Mouse (Mus musculus): Measurements from ENCODE around the gene Ltbp4. TPM values are rescaled to one million over a fixed set of nuclear protein-coding genes. Genes with fewer than 3 reads are reported as not detected.

Gene Ltbp4
- total RNA-seq, 2 experiments from 2014 or later, result 62.5 to 62.6 TPM

DNA sequence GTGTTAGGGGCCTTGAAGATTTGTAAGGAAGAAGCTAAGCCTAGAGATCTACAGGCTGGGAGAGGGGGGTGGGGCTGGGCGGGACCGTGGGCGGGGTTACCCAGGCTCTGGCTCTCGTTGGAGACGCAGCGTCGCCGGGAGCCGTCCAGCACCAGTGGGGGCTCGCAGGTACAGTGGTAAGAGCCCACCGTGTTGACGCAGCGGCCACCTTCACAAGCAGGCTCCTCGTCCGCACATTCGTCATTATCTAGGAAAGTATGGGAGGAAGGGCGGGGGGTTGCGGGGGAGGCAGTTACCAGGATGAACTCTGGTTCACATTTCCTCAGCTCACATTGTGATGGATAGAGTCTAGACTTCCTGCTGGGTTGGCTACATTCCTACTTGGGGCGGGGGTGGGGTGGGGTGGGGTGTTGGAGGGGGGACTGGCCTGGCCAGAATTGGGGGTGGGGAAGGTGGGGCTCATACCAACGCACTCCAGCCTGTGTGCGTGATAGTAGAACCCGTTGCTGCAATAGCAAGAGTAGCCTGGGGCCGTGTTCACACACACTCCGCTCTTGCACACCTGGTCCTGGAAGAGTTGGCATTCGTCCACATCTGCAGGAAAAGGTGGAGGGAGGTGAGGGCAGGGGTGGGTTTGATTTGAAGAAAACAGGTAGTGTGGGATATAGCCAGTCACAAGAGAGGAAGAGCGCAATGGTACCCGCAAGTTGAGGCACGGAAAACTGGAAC, 28.5 kb downstream of the Ltbp4 start:
- no peak for DNase-seq (ENCODE audit: low spot score in 2 of 2)
- intact Hi-C loops (cut with DNase I), result no loop called here

DNA sequence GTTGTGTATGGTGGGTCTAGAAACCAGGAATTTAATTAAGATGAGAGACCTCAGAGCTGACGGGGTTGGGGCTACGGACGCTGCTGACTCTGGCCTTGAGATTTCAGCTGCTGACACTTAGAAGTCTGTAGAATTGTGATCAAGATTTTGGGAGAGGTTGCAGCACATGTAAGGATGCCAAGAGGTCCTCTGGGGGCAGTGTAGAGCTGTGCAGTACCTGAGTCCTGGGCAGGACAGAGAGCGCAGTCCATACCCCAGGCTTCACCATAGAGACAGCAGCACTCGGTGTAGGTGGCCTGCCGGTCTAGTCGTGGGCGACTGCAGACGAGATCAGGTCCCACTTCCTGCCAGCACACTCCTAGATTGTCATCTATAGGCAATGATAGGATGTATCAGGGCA, 29.9 kb downstream of the Ltbp4 start:
- intact Hi-C loops (cut with DNase I), result no loop called here
- no peak for DNase-seq (ENCODE audit: low spot score in 2 of 2)

DNA sequence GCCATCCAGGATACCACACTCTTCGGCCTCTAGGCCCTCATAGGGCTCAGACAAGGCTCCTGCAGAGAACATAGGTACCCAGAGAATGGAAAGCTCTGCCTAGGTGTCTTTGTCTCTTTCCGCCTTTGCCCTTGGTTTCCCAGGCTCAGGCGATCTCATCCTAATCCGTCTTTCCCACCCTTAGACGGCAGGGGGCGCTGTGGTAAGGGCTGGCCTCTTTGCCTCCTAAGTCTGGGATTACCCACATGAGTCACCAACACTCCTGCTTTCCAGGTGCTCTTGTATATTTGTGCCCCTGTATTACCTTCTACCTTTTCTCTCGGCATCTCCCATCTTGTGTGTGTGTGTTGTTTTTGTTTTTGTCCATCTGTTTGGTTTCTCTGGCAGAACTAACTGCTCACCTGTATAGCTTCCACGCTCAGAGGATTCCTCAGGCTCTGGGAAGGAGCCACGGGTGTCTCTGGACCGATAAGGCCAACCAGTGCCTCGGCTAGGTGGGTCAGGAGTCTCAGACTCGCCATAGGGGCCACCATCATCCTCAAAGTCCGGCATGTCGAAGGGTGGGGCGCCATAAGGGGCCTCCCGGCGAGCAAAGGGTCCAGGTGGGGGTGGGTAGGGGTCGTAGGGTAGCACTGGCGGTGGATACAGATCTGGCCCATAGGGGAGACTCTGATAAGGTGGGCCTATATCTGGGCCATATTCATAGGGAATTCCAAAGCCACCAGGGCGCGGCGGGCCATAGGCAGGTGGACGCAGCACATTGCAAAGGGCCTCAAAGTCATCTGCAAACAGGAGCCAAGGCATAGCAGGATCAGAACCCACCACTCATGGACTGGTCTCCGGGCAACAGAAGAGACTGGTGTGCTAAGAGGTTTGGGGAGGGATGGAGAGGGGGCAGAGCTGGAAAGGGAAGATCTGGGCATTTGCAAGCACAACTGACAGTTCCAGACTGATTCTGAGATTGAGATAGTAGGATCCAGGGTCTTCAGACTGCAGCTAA, 31.0 kb downstream of the Ltbp4 start:
- intact Hi-C loops (cut with DNase I), result no loop called here

DNA sequence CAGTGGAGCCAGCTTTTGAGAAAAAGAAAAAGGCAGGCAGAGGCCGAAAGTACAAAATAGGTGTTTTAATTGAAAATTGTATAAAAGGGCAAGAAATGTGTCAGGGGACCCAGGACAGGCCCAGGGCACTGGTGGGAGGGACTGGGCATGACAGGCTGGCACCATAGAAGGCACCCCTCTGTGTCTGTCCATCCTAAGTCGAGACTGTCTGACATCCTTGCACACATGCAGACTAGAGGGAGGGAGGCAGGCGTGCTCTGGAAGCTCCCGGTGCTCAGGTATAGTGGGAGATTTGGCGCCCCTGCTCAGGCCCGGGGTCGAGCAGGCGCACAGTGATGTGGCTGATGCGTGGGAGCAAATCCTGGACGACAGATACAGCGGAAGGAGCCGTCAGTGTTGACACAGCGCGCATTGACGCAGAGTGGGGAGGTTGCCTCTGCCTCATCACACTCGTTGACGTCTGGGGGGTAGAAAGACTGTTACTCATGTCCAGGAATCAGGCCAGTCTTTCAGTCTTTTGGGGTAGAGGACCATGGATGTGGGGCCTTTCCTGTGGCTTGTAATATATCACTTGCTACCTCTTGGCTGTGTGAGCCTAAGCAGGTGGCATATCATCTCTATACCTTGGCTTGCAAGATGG, 32.3 kb downstream of the Ltbp4 start:
- intact Hi-C loops (cut with DNase I), result no loop called here
- no peak for DNase-seq (ENCODE audit: low spot score in 2 of 2)

More for the DNA sequence above, 31.0 kb downstream of the Ltbp4 start:
- no peak for DNase-seq (ENCODE audit: low spot score in 2 of 2)

DNA sequence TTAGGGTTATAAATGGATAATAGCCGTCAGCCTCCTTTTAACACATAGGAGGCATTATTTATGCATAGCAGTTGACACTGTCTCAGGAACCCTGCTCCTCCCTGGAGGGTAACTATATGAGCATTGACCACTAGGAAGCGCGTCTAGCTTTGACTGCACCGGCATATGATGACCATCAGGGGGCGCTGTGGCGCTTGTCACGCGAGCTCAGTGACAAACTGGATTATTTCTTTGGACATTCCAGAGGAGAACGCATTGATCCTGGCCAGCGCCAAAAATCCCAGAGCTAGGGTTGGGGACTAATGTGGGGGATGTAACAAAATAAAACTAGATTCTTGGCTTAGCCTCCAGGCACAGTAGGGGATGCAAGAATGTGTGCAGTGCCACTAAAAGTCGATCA, 35.3 kb downstream of the Ltbp4 start:
- peak; percentile 76 to 79 for DNase-seq (ENCODE audit: low spot score in 2 of 2)
- intact Hi-C loops (cut with DNase I), result loop anchor here (2.0 kb wide), 1 partner anchor 25 kb away; no protein-coding TSS in a partner anchor

DNA sequence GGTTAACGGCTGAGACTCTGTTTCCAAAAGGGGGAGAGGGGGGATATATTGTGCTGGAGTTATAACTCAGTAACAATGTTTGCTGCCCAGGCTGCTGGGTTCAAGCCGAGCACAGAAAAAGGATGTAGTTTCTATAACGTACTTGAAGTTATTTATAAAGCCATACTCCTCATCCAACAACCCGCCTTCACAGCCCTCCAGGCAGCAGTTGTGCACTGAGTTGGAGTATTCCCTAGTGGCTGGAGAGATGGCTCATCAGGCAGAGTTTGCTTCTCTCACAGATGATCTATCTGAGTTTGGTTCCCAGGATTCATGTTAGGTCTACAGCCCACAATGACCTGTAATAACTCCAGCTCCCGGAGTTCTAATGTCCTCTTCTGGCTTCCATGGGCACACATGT, 36.7 kb downstream of the Ltbp4 start:
- intact Hi-C loops (cut with DNase I), result no loop called here
- DNase-seq (ENCODE audit: low spot score in 2 of 2), result no peak

DNA sequence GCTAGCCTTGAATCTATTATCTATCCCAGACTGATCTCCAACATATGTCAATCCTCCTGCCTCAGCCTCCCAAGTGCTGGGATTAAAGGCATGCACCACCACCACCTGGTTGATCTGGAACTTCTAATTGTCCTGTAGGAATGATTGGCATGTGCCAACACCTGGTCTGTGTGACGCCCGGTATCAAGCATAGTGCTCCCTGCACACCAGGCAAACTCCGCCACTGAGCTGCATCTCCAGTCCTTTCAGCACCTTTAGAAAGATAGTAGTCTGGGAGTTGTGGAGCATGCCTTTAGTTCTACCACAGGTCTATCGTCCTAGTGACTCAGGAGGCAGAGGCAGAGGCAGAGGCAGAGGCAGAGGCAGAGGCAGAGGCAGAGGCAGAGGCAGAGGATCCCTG, 37.1 kb downstream of the Ltbp4 start:
- intact Hi-C loops (cut with DNase I), result no loop called here
- DNase-seq (ENCODE audit: low spot score in 2 of 2), result no peak

DNA sequence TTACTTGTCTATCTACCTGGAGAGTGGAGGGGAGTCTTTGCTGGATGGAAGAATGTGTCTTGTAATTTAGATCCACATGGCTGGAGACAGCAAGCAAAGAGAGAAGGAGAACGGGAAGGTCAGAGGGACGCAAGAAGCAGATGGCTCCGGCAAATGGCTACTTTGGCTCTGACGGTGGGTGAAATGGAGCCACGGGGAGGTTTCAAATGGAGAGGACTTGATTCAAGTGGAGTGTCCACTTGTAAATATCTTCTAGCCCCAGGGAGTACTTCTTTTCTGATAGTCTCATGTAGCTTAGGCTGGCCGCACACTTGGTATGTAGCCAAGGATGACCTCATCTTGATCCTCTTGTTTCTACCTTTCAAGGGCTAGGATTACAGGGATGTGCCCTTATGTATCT, 38.7 kb downstream of the Ltbp4 start:
- intact Hi-C loops (cut with DNase I), result no loop called here
- no peak for DNase-seq (ENCODE audit: low spot score in 2 of 2)

DNA sequence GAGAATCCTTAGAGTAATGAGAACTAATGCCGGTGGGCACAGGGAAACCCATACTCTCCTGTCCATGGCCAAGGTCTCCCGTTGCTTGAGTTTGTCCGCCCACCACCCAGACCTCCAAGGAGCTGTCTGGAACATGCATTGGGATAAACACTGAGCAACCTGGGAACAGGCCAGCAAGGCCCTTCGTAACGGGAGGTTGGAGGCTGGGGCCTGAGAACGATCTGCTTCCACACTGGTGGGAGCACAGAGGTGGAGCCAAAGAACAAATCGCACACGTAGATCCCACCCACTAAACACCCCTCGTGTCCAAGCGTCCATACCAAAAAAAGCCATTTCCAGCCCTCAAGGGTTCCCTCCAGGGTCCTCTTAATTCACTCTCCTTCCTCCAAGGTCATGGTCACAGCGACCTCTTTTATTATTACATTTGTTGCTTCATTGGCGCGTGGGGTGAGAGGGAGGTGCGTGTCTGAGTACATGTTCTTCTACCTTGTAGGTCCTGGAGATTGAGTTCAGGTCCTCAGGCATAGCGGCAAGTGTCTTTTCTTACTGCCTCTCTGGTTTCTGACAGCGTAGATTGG, 39.4 kb downstream of the Ltbp4 start:
- DNase-seq (ENCODE audit: low spot score in 2 of 2), result no peak
- intact Hi-C loops (cut with DNase I), result no loop called here

DNA sequence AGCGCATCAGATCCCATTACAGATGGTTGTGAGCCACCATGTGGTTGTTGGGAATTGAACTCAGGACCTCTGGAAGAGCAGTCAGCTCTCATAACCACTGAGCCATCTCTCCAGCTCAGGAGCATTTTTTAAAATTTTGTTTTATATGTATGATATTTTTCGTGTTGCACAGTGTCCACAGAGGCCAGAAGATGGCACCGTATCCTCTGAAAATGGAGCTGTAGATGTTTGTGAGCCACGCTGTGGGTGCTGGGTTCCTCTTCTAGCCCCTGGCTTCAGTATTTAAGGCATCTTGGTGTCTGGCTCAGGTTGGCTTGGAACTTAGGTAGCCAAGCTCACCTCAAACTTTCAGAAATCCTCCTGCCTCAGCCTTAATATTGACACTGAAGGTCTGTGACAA, 41.0 kb downstream of the Ltbp4 start:
- no peak for DNase-seq (ENCODE audit: low spot score in 2 of 2)
- intact Hi-C loops (cut with DNase I), result no loop called here

DNA sequence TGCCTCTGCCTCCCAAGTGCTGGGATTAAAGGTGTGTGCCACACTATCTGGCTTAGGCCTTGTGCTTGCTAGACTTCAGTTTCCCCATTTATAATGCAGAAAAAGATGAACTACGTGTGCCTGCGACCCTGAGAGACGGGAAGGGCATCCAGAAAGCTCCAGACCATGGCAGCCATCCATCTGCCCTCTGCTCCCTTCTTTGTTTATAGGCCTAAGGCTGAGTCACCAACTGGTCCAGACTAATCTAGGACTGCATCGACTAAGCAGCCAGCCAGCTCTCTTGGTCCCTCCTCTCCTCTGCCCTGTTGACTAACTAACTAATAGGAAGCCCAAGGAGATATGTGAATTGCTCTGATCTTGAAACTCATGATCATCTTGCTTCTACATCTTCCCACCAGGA, 41.5 kb downstream of the Ltbp4 start:
- DNase-seq (ENCODE audit: low spot score in 2 of 2), result no peak
- intact Hi-C loops (cut with DNase I), result no loop called here

DNA sequence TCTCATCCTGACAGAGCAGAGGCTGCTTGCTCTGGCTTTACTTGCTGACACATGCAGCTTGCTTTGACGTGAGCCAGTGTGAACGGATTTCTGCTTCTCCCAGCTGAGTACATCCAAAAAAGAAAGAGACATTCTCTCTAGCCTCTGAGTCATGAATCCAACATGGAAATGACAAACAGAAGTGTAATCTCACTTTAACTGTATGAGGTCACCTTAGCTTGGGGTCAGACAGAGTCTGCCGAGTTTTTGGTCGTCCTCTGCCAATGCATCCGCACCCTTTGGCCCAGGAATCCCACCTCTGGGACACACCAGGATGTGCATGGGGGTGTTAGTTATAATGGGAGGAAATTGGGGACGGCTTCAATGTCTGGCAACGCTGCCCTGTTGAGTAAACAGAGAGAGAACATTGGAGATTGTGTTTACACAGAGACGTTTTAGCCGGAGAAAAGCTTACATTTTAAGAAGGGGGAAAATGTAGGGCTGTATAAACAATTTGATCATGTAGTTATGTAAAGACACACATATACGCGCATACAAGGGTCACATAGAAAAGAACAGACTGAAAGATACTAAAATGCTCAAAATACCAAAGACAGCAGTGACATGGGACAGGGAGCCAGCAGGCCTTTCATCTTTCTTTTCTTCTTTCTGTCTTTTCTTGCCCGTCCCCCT, 45.6 kb downstream of the Ltbp4 start:
- intact Hi-C loops (cut with DNase I), result no loop called here
- DNase-seq (ENCODE audit: low spot score in 2 of 2), result peak in 1 of 2 experiments; percentile 56

DNA sequence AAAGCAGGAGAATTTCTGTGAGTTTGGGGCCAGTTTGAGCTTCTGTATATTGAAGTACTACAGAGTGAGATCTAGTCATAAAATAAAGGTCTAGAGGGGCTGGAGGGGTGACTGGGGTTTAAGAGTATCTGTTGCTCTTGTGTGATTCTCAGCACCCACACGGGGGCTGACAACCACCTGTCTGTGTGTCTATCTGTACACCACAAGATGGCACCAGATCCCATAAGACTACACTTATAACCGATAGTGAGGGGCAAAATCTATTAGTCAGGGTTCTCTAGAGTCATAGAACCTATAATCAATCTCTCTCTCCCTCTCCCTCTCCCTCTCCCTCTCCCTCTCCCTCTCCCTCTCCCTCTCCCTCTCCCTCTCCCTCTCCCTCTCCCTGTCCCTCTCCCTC, 46.9 kb downstream of the Ltbp4 start:
- intact Hi-C loops (cut with DNase I), result no loop called here

DNA sequence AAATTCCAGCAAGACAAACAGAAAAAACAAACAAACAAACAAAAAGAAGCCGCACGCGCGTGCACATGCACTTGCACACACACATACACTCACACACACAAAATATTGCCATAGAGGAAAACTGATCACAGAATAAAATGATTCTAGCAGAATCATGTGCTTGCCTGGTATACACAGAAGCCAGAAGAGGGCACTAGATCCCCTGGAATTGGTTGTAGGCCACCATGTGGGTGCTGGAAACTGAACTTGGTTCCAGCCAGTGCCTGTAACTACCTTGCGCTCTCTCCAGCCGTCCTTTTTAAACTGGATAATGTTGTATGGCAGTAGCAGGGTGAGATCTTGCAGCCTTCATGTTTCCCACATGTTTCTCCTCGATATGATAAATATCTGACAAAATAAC, 48.8 kb downstream of the Ltbp4 start:
- DNase-seq (ENCODE audit: low spot score in 2 of 2), result no peak
- intact Hi-C loops (cut with DNase I), result no loop called here

More for the DNA sequence above, 46.9 kb downstream of the Ltbp4 start:
- DNase-seq (ENCODE audit: low spot score in 2 of 2), result no peak

DNA sequence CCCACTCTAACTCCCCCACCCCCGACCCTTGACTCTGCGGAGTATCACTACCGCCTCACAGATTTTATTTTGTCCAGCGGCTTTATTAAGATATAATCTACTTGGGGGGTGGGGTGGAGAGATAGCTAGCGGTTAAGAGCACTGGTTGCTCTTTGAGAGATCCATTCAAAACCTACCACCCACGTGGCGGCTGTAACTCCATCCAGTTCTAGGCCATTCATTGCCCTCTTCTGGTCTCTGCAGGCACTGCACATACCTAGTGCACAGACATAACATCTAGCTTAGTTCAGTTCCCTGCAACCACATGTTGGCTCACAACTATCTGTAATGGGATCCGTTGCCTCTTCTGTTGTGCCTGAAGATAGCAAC, 51.8 kb downstream of the Ltbp4 start:
- intact Hi-C loops (cut with DNase I), result loop anchor here (2.0 kb wide), 1 partner anchor 153 kb away; no protein-coding TSS in a partner anchor
- peak; percentile 72 to 91 for DNase-seq (ENCODE audit: low spot score in 2 of 2)

DNA sequence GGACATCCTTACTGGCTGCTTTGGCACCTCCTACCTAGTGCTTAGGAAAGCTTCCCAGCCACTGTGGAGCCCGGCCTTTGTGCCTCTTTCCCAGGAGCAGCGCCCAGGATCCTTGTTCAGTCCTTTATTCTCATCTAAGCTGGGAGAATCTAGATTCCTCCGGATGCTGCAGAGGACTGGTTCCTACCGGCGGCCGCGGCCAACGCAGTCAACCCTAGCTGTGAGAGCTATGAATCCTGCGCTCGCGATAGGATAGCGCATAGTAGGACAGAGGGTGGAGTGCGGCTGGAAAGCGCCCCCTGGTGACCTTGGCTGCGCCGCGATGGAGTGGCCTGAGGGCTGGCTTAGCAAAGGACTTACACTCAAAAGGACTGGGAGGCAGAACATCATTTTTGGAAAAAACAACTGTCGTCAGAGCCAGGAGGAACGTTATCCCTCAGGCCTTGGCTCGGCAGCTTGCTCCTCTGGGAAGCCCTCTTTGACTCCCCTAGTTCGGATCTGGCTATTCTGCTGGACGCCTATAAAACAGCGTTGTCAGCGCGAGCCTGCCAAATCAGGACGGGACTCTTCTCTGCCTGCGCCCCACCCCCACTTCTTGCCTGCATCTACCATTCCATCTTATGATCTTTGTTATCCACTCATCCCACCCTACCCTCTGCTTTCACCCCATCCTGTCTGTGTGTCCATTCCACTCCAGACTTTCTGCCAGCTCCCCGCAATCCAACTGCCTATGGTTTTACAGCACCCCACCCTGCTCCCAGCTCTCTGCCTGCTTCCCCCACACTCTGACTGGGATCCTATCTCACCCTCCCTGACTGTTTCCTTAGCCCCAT, 52.4 kb downstream of the Ltbp4 start:
- intact Hi-C loops (cut with DNase I), result loop anchor here (2.0 kb wide), 1 partner anchor 152 kb away; no protein-coding TSS in a partner anchor

DNA sequence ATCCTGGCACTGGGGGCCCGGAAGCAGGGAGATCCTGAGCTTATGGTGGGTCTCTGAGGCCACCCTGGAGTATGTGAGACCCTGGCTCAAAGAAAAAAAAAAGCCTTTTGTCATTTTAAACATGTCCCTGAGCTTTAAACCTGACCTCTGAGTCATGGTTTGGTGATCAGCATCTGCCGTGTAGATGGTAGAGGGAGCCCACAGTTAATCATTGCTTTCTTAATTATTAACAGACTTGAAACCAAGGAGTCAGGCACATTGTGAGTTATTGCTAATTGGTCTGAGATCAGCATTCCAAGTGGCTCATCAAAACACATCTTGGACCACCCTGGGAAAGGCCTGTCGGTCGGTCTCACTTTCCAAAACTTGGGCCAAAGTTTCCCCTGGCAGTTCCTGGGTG, 55.3 kb downstream of the Ltbp4 start:
- intact Hi-C loops (cut with DNase I), result no loop called here
- DNase-seq (ENCODE audit: low spot score in 2 of 2), result no peak

More for the DNA sequence above, 52.4 kb downstream of the Ltbp4 start:
- peak in 1 of 2 experiments; percentile 58 for DNase-seq (ENCODE audit: low spot score in 2 of 2)

DNA sequence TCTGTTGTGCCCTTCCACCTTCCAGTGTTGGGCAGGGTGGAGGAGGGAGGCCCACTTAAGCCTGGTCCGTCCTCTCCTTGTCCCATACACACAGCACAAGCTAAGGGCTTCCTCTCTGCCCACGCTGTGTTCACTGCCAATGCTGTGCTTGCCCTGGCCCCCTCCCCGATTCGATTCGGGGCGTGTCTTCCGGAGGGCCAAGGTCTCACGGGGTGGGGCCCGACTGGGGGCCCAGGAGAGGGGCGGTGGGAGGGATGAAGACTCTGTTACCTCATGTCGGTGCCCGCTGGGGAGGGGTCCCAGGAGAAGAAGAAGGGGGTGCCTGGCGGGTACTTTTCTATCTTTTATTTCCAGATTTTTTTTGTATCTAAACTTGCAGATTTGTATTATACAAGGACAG, 55.8 kb downstream of the Ltbp4 start:
- DNase-seq (ENCODE audit: low spot score in 2 of 2), result no peak
- intact Hi-C loops (cut with DNase I), result no loop called here
